Mouse (Mus musculus): ENCODE measurements around the gene Igfbp4.

The Igfbp4 gene

DNA sequence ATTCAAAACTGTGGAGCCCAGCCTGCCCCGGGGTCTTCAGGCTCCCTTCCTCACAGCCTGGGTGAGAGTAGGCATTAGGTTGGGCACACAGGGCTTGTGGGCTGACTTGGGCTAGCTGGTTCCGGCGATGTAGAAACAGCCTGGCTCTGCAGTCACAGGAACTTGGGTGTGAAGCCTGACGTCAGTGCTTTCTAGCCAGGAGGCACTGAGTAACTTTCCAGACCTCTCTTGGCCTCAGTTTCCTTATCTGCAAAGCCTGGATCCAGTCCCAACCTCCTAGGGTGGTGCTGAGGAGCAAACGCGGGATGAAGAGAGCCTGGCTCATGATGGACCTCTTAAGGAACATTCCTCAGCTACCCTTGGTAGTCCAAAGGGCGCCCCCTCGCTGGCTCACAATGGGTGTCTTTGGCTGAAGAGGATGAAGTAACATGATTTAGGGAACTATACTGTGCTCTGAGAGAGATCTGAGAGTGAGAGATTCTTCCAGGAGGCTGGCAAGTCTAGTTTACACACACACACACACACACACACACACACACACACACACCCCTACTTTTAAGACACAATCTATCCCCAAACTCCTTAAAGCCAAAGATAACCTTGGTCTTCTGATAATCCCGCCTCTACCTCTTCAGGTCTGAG is 40.0 kb downstream of the Igfbp4 start:
- no peak for DNase-seq (ENCODE audit: low spot score in 2 of 2)

DNA sequence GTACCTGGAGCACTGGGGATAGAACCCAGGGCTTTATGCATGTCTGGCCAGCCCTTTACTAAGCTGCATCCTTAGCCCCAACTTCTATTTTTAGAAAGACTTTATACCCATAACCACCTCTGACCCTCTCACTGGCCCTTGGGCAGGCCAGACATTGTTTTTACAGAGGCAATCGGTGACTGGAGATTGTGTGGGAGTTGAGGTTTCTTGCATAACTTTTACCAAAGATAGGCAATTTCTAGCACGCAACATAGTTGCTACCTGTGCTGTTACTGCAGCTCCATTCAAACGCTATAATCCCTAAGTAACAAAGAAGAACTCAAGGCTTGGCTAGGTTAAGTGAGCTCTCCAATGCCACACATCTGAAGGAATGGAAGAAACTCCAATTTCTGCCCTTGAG is 40.5 kb downstream of the Igfbp4 start:
- DNase-seq (ENCODE audit: low spot score in 2 of 2) = no peak

DNA sequence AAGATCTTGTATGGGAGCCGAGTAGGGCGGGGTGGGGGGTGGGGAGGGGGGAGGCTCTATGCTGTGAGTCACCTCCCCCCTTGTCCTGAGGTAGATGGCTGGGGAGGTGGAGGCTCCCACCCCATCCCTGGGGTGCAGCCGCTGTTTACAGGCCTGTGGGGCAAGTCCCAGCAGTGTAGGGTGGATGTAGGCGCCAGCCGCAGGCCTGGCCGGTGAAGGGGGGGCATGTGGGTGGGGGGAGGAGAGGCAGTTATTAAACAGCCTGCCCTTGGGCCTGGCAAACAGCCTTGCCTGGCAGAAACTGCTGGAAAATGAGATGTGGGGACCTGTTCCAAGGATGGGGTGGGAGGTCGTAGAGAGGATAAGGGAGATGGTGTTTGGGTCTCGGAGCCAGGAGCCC is 41.1 kb downstream of the Igfbp4 start:
- no peak for DNase-seq (ENCODE audit: low spot score in 2 of 2)

DNA sequence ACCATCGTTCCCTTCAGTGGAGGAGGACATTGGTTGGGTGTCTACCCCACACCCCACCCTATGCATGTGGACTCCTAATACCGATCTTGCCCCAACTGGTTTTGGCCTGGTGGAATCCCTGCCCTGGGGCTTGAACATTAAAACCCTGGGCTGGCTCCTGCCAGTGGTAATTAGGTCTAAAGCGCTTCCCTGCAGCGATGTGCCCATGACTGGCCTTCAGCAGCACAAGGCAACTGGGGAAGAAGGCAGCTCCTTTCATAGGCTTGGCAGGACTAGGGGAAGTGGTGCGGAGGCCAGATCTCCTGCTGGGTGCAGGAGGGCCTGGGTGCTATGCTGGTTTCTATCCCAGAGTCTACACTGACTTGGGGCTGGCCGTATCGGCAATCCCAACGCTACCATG is 42.5 kb downstream of the Igfbp4 start:
- DNase-seq (ENCODE audit: low spot score in 2 of 2) = no peak

DNA sequence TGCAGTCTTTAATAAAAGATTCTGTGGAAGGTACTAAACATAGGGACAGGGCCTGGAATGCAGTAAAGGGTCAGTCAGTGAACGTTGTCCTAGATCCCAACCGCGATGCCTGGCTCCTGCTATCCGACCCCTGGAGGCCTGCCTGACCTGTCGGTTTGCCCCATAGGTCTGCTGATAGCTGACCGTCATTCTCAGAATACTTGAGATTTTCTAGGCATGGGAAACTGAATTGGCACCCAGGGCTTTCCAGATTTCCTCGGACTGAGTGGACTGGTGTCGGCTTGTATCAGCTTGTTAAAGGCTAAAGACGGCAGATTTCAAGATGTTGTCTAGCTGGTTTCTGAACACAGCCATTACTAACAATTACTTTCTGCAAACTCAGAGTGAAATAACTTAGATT is 43.3 kb downstream of the Igfbp4 start:
- DNase-seq (ENCODE audit: low spot score in 2 of 2) = no peak

DNA sequence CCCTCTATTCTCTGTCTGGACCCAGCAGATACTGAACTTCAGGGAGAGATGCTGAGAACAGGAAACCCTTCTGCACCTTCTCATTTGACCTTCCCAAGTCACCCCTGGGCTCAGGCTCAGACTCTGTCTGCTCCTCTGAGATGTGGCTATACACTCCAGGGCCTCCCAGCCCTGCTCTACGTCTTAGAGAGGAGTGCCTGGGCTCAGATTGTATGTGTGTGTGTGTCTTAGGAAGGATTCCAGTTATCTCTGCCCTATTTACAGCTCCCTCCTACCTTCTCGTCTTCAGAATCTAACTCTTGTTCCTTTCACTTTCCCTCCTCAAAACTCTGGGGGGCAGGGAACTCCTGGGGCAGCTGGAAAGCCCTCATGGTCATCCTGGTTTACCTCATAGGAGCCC is 47.4 kb downstream of the Igfbp4 start:
- DNase-seq (ENCODE audit: low spot score in 2 of 2) = no peak

DNA sequence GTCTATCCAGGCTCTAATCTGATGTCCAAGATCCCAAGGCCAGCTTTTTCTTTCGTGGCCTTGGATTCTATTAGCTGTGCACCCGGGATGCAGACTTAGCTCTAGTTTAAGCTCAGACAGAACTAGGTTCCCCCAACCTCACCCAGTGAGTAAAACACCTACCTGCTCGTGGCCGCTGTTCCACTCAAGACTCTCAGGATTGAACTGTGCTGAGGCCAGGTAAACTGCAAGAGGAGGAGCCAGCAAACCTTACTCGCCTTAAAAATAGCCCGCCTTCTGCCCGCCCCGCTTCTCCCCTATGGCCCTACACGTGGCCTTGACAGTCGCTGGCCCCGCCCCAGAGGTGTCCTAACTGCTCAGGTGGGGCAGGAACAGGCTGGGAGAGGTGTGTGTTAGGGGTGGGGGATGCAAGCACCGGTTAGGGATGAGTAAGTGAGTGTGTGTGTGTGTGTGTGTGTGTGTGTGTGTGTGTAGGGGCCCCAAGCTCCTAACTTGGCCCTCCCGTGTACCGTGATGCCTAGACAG is 48.1 kb downstream of the Igfbp4 start, which contains the start of gene Tns4:
TSS of gene Tns4 (minus strand) at position 230 of the 525 bp plus-strand sequence.
- DNase-seq (ENCODE audit: low spot score in 2 of 2) = no peak

DNA sequence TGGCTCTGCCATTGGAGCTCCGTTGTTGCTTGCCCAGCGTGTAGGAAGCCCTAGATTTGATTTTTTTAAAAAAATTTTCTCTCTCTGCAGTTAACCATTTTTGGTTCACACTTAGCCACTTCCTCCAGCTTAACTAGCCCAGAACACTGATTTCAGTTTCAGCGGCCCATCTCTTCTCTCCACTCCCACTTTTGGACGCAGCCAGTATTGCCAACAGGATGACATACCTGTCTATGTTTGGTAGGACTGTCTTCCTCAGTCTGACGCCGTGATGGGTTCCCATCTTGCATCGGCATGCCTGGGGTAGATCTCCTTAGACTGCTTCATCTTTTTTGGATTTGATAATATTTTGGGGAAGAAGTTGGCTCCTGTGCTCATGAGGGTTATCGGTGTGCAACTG is 49.3 kb downstream of the Igfbp4 start:
- peak in 1 of 2 experiments; percentile 57 for DNase-seq (ENCODE audit: low spot score in 2 of 2)

DNA sequence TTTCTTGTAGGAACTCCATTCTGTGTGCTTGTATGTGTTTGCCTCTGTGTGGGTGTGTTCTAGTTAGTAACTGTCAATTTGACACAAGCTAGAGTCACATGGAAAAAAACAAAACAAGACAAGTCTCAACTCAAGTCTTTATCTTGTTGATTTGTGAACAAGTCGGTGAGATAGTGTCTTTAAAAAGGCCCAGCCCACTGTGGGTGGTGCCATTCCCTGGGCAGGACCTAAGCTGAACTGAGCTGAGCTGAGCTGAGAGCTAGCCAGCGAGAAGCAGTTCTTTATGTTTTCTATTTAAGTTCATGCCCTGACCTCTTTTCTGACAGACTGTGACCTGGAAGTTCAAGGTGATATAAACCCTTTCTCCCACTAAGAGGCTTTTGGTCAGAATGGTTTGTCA is 50.6 kb downstream of the Igfbp4 start:
- DNase-seq (ENCODE audit: low spot score in 2 of 2) = no peak

DNA sequence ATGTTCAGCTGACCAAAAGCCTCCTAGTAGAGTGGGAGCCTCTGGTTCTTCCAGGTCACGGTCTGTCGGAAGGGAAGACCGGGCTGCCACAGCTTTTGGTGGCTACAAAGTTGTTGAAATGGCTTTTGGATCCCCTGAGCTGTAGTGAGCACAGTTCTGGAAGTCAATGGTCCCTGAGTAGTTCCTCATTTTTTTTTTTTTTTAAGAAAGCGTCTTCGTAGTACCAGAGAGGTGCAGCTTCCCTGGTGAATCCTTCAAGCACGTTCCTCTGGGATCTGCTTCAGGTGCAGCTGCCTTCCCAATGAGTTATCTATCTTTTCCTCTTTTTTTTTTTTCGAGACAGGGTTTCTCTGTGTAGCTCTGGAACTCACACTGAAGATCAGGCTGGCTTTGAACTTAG is 52.7 kb downstream of the Igfbp4 start:
- no peak for DNase-seq (ENCODE audit: low spot score in 2 of 2)

DNA sequence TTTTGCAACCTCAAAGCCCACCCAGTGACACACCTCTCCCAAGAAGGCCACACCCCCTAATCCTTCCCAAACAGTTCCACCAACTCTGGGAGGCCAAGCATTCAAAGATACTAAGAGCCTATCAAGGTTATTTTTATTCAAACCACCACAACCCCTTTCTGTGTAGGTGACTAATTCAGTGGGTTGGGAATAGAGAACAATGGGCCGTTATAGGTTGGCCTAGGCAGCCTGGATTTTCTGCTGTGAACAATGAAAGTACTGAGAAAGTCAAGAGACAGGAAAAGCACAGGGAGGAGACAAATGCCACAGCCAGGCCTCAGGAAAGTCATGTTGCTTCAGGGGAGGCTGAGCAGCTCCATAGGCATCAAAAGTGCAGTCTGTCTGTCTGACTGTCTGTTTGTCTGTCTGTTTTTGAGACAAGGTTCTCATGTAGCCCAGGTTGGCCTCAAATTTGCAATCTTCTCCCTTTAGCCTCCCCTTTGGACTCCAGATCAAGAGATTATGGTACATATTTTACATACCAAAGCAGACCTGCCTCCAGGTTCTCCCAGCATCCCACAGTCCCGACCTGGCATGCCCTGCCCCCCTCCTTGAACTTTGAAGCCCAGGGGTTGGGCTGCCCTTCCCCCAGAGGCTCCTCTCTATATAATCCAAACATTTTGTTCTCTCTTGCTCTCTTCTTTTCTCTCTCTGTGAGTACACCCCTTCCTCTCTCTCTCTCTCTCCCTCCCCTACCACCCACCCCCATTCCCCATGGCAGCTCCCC is 54.0 kb downstream of the Igfbp4 start:
- DNase-seq (ENCODE audit: low spot score in 2 of 2) = no peak

DNA sequence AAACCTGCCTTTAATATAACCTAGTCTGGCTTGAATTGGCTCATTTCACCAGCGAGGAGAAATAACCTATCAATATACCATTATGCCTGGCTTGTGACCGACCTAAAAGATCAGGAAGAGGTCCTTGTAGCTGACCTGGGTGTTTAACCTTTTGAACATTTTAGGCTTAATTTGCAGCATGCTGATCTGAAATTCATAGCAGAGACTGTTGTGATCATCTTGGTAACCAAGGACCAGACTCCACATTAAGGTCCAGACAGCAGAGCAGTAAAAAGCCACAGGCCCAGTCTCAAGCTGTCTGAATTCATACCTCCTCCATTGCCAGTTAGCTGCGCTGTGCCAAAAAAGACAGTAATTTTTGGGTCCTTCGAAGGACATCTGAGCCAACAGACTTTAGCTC is 54.7 kb downstream of the Igfbp4 start:
- DNase-seq (ENCODE audit: low spot score in 2 of 2) = no peak

DNA sequence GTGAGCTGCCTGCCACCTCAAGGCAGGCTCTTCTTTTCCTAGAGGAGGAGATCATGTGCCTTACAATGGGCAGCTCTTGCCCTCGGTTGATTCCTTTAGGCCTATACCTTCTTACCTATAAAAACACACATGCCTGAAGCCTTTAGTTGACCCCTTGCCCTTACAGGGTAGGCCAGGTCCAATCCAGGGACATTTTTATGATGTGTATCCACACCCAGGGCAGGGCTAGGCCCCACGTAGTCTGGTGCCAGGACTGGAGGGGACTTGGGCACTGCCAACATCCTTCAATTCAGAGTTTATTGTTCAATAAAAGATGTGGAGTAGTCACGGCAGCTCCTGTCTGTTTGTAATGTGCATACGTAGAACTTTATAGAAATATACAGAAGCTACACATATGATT is 55.4 kb downstream of the Igfbp4 start:
- DNase-seq (ENCODE audit: low spot score in 2 of 2) = no peak

DNA sequence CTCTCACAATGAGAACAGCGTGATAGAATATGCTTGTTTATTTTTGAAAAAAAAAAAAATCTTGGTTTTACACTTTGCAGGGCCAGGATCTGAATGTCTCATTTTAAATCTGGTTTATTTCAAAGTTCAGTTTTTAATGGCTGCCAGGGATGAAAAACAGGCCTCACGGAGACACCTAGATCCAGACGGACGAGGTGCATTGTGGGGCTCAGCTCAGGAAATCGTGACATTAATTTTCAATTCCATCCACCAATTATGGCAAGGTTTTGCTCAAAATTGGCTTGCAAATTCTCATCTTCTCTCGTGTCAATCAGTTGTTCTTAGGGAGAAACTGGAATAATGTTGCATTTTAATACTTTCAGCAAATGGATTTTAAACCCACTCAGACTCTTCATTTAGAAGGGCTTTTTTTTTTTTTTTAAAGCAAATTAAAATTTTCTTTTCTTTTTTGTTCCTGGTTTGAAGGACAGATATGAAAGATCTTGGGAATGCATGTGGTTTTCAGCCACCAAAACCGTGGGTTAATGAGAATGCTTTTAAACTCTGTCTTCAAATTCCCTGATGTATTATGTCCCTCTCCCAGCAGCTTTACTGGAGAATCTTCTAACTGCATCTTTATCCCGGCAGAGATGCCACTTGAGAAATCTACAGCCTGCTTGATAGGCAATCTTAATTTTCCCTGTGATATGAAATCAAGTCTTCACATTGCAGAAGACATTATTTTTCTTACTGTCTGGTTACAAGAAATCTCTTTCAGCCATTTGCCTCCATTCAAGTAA is 56.1 kb downstream of the Igfbp4 start:
- DNase-seq (ENCODE audit: low spot score in 2 of 2) = no peak

DNA sequence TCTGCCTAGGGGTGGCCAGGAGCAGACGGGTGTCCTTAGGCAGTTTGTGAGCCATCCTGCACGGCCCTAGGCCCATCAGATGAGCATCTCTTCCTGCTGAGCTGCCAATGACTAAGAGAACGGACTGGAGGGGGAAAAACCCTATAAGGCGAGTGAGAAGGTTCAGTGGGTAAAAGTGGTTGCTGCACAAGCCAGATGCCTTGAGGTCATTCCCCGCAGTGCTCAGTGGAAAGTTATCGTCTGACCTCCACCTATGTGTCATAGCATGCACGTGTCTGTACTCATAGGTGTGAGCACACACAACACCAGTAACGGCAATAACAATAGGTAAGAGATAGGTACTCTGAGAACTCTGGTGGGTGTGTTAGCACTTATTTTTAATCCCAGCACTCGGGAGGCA is 57.9 kb downstream of the Igfbp4 start:
- no peak for DNase-seq (ENCODE audit: low spot score in 2 of 2)

DNA sequence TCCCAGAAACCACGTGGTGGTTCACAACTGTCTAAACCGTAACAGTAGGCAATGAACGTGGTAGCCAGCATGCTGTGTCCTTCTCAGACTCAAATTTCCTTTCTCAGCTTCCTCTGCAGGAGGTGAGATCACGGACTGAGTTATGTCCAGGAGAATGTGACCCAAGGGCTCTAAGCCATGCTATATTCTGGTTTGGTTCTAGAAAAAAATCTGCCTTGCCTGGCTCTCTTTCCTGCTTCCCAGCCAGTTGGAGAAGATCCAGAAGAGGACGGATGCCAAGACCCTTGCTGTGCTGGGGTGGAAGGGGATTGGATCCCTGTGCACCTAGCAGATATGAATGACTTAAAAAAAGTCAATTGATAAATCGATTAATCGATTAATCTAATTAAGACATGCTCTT is 58.5 kb downstream of the Igfbp4 start:
- no peak for DNase-seq (ENCODE audit: low spot score in 2 of 2)

DNA sequence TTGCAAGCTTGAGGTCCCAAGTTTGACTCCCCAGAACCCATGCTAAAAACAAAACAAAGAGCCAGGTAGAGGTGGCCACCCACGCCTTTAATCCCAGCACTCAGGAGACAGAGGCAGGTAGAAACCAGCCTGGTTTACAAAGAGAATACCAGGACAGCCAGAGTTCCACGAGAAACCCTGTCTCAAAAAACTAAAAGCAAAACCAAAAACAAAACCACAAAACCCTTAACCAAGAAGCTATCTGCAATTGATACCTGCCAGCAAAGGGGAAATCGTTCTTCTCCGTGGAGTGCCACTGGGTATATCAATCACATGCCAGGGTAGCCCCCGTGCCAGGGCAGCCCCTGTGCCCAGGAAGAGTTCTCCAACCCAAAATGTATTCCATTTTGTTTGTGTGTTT is 59.2 kb downstream of the Igfbp4 start:
- no peak for DNase-seq (ENCODE audit: low spot score in 2 of 2)

DNA sequence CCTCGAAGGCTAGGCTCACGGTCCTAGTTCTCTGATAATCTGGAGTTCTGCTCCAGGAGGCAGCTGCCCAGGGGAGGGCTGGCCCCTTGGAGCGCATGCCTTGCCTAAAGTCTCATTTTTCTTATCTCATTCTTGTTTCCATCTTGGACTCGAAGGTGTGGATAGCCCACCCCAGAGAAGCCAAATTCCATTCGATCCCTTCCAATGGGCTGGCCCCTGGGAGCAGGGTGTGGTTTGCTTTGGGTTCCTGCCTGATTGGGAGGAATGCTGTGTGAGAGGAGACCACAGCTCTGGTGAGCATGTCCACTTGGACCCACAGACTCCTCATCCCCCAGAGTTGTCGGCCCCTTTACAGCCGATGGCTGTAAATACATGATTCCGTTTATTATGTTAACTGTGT is 60.6 kb downstream of the Igfbp4 start:
- no peak for DNase-seq (ENCODE audit: low spot score in 2 of 2)

DNA sequence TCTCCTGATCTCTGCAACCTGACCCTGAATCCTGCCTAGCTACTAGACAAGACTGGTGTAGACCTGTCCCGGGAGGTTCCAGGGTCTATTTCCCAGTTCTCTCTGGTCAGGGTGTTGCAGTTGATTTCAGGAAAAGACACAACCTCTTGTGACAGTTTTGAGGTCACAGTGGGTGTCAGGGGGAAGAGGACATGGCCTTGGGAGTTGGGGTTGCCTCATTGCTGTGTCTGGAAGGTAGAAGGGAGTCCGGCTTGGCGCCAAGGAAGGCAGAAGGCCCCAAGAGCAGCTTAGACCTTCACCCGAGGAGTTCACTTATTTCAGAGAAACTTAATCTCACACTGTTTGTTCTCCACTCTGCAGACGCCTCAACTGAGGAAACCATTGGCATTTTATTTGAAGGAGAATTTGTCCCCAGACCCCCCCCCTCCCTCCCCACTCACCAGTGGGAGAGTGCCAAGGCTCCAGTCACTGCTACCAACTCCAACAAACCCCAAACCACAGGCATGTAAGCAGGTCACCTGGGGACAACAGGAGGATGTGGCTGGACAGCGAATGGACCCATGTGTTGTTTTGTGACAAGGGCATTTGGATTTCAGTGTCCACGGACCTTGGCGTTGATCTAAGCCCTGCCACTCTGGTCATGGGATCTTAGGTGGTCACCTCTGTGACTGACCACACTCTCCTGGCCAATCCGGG is 61.7 kb downstream of the Igfbp4 start:
- no peak for DNase-seq (ENCODE audit: low spot score in 2 of 2)

Data from spleen, postnatal 10 days (tissue).